Mouse (Mus musculus): ENCODE measurements around the gene Pla2g10. TPM values are rescaled to one million over a fixed set of nuclear protein-coding genes. Genes with fewer than 3 reads are reported as not detected.
"Not testable (repeated sequence)": the region's sequence is repeated elsewhere in the genome, so short reads cannot be mapped to it uniquely, and the experiment has no call there.

Pla2g10 gene
- total RNA-seq (2021), result not detected
- long read RNA-seq, experiment 1, partial matches to known transcripts, result 0 of 5 reads
- long read RNA-seq, experiment 1, other reads (novel, unspliced or antisense), result 5 of 5 reads
- long read RNA-seq, experiment 2, partial matches to known transcripts, result 0 of 4 reads
- long read RNA-seq, experiment 2, other reads (novel, unspliced or antisense), result 4 of 4 reads

DNA sequence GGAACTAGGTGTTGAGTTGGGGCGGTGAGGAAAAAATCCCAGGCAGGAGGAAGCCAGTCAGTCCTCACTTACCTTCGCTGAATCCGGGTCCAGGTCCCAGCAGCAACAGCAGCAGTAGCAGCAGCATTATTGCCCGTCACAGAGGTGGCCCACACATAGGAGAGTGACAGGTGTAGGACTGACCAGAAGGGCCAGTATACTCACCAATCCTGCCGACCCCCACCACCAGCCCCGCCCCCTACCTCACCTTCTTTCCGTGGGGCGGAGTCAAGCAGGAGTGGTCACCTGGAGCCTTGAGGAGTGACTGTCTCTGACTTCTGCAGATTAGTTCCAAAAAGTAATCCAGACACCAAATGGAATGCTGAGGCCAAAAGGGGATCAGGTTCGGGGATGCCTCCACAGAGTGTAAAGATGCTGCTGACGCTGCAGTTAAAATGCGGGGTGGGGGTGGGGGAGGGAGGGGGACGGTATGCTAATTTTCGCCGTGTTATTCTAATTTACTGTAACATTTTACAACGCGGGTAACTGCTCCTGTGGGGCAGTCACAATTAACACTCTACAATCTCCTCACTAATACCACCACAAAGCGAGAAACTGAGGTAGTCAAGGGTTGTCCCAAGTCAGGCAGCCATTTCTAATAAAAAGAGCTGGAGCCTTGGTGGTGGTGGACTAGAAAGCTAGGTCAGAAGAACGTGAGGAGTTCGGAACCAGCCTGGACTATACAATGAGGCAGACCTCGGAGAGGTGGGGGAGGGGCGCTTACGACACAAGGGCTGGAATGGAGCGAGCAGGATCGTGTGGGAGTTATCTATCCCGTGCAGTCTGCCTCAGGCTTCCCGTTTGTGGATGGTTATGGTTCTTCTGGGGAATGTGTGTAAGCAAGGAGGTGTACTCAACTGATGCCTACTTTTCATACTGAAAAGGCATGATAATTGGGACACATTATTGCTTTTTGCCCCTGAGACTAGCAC, at the start of gene Pla2g10:
Gene Pla2g10 (minus strand): TSS at position 699 of the 971 bp plus-strand sequence.
- peak in 1 of 2 experiments; percentile 28 for DNase-seq

DNA sequence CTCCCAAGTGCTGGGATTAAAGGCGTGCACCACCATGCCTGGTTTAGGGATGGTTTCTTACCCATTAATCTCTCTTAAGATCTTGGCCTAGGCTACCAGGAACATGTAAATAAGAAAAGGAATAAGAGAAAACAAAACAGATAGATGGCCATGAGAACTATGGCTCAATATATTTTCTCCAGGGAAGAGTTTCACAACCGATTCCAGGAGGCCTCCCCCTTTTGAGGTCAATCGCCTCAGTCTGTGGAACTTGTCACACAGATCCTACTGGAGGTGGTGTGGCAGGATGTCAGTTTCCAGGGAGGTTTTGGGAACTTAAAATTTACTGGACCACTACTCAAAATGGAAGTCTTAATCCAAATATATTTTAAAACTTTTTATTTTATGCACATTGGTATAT, 43.9 kb upstream of the Pla2g10 start:
- not testable (repeated sequence) for DNase-seq

GRCm38 (mm10) chr16:13774011-13774410, 43.2 kb upstream of the Pla2g10 start:
- peak; percentile 73 to 81 for DNase-seq

- not testable (repeated sequence) for DNase-seq
Observed at GRCm38 (mm10) chr16:13772051-13772450, 41.3 kb upstream of the Pla2g10 start.

- not testable (repeated sequence) for DNase-seq
Observed at GRCm38 (mm10) chr16:13771603-13772002, 40.8 kb upstream of the Pla2g10 start.

- no peak for DNase-seq
Observed at GRCm38 (mm10) chr16:13766367-13766766, 35.6 kb upstream of the Pla2g10 start.

DNA sequence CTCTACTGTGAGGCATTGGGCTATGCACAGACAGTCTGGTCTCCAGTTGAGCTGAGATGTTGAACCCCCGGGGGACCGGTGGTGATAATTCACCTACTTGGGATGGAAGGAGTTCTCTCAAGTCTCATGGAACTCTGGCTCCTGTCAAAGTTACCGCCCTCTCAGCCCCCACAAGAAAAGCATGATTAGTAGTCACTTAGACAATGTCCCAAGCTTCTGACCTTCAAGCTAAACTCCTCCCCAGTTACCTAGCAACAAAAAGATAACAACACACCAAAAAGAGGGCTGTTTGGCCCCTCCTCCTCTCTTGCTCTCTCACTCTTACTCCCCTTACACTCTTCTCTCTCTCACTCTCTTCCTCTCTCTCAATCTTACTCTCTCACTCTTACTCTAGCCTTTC, 33.7 kb upstream of the Pla2g10 start:
- no peak for DNase-seq

GRCm38 (mm10) chr16:13762807-13763206, 32.0 kb upstream of the Pla2g10 start:
- not testable (repeated sequence) for DNase-seq

GRCm38 (mm10) chr16:13757823-13758222, 27.0 kb upstream of the Pla2g10 start:
- DNase-seq, result no peak

GRCm38 (mm10) chr16:13754400-13755190, 23.8 kb upstream of the Pla2g10 start:
- peak; percentile 98 to 99 for DNase-seq

GRCm38 (mm10) chr16:13753986-13754385, 23.2 kb upstream of the Pla2g10 start:
- no peak for DNase-seq

DNA sequence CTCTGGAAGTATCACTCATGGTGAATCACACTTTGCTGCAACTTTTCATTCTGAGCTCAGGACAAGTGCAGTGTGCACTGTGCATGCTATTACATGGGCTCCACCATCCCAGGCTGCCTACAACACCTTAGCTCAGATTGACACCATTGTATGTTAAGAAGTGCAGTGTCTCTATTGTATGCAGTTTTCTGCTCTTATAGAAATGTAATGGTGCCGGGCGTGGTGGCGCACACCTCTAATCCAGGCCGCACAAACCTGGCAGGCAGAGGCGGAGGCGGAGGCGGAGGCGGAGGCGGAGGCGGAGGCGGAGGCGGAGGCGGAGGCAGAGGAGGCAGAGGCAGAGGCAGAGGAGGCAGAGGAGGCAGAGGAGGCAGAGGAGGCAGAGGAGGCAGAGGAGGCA, 19.8 kb upstream of the Pla2g10 start:
- no peak for DNase-seq

- DNase-seq, result no peak
Observed at GRCm38 (mm10) chr16:13749981-13750380, 19.2 kb upstream of the Pla2g10 start.

GRCm38 (mm10) chr16:13749306-13749705, 18.5 kb upstream of the Pla2g10 start:
- no peak for DNase-seq

DNA sequence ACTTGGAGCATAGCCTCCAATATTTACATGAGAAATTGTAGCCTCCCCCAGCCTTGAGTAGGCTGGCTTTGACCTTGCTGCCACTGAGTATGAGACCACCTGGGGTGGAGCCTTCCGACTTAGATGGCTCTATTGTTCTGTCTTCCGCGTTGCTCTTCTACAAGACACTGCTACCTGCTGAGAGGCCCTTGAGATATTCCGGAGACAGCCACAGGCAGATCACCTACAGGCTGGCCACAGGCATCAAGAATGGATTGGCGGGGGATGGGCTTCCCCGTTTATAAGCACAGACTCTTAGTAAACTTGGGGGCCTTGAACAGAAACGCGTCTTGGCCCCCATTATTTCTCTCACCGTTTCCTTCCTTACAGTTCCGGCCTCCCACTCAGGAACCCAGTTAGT, 18.0 kb upstream of the Pla2g10 start:
- DNase-seq, result not testable (repeated sequence)

DNA sequence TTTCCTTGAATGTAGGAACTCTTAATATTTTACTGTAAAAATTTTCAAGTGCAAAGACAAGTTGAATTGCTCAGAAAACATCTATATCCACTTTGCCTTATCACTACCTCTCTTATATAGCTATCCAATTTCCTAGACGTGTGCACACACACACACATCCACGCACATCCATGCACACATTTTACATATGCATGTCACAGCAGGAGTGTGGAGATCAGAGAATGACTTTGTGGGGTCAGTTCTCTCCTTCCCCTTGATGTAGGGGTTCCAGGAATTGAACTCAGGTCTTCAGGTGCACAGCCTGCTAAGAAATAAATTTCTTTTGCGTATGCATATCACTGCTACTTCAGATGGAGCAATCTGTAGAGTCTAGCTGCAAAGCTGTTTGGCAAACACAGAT, 17.3 kb upstream of the Pla2g10 start:
- no peak for DNase-seq

GRCm38 (mm10) chr16:13747708-13748107, 16.9 kb upstream of the Pla2g10 start:
- DNase-seq, result no peak

- no peak for DNase-seq
Observed at GRCm38 (mm10) chr16:13740844-13741243, 10.1 kb upstream of the Pla2g10 start.

DNA sequence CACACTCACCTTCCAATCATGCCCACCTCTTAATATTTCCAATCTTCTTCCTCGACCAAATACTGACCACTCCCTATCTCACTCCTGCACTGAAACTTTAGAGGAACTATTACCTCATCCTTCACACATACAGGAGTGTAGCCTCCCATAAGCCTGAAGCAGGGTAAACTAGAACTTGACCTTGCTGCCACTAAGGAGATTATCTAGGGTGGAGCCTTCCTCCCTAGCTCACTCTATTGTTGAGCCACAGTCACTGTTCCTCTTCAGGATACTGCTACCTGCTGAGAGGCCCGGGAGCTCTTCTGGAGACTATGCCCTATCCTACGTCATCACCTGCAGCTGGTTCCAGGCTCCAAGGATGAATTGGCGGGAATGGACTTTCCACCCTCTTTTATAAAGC, 8.3 kb upstream of the Pla2g10 start:
- not testable (repeated sequence) for DNase-seq

DNA sequence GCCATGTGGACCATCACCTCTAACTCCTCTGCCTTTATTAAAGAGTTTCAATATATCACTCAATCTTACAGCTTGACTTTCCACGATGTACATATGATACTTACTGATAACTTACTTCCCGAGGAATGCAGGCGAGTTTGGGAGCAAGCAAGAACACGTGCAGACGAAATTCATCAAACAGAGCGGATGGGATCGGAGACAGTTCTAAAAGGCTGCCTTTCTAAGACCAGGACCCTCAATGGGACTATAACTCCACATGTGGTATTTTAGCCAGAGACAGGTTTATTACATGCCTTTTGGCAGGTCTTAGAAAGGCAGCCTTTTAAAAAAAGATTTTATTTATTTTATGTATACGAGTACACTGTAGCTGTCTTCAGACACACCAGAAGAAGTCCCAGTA, 5.2 kb upstream of the Pla2g10 start:
- DNase-seq, result no peak

DNA sequence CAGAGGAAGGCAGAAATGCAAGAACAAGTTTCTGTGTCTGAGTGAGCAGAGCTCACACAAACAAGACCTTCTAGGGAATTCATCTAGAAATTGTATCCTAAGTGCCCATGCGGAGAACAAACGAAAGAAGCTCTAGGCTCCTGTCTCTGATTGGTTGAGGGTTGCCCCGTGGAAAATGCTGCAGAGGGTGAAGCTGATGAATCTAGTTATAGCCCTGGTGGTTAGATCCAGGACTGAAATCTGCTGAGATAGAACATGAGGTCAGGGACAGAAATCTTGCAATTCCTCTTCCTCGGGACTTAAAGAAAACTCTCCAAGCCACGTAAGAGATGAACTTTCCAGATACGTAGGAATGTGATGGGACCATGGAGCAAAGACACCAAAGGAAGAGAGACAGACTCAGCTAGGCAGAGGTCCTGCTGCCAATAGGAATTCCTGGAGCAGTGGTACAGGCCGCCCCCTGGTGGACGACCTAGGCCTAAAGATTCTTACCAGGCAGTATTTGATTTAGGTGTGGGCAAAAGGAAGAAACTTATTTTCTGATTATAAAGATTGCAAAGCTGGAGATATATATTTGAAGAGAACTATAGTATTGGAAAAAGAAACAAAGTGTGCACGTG, 2.8 kb upstream of the Pla2g10 start:
- DNase-seq, result peak; percentile 88 to 90

GRCm38 (mm10) chr16:13732786-13733185, 2.0 kb upstream of the Pla2g10 start:
- no peak for DNase-seq

Measured in adrenal gland, postnatal 36 days (tissue).